ENCODE assay signal across 23 mouse cellular contexts in genomic region chr1:90246035-90246434, GRCm38 (mm10). TPM values are rescaled to one million over a fixed set of nuclear protein-coding genes. Genes with fewer than 3 reads are reported as not detected.
A peak's percentile ranks its signal among the peaks of the same experiment; 100 is the strongest.
DNase-seq lines count a peak whose midpoint lies in the region; ATAC-seq and TF ChIP-seq lines count a peak whose summit lies in the region.
"Had no signal": no experiment of that assay in that cellular context is flagged by ENCODE, and none has a peak within 500 bp of the region (broad histone marks: within the 10 kb centered on the region; RNA-seq: fewer than 3 reads in every experiment).

No protein-coding gene starts in this region.

- H3K27me3 ChIP-seq in heart, embryonic 12.5 days (replicated peaks) = no peaks in the 10 kb centered on the region
- H3K27me3 ChIP-seq in midbrain, embryonic 11.5 days (ENCODE audit: control insufficient read depth, insufficient read depth, low read length) = no peaks in the 10 kb centered on the region
- H3K27me3 ChIP-seq in midbrain, postnatal 0 days (ENCODE audit: insufficient read depth, low read length) = no peaks in the 10 kb centered on the region
- H3K27me3 ChIP-seq in limb, embryonic 12.5 days = no peaks in the 10 kb centered on the region; the same call in 1 of the 2 replicates
- H3K27me3 ChIP-seq: limb, embryonic 13.5 days had no signal

- no peak overlapping the region for H3K9ac ChIP-seq in heart, embryonic 12.5 days
- H3K9ac ChIP-seq in midbrain, embryonic 11.5 days (ENCODE audit: low read length) = no peak overlapping the region; the same call in 1 of the 2 replicates
- H3K9ac ChIP-seq in midbrain, postnatal 0 days (replicated peaks; ENCODE audit: low read length, poor library complexity, severe bottlenecking) = no peak overlapping the region
- H3K9ac ChIP-seq in limb, embryonic 12.5 days (replicated peaks) = no peak overlapping the region
- H3K9ac ChIP-seq: limb, embryonic 13.5 days; lung, embryonic 15.5 days had no signal

- no peaks in the 10 kb centered on the region for H3K9me3 ChIP-seq in heart, embryonic 12.5 days (replicated peaks)
- no peaks in the 10 kb centered on the region for H3K9me3 ChIP-seq in midbrain, embryonic 11.5 days (ENCODE audit: control insufficient read depth, low read length)
- H3K9me3 ChIP-seq in midbrain, postnatal 0 days (ENCODE audit: low read length) = no peaks in the 10 kb centered on the region
- H3K9me3 ChIP-seq in limb, embryonic 12.5 days = no peaks in the 10 kb centered on the region
- H3K9me3 ChIP-seq: limb, embryonic 13.5 days; lung, embryonic 15.5 days had no signal

- no peaks in the 10 kb centered on the region for H3K36me3 ChIP-seq in heart, embryonic 12.5 days
- no peaks in the 10 kb centered on the region for H3K36me3 ChIP-seq in midbrain, embryonic 11.5 days (ENCODE audit: control insufficient read depth, insufficient read depth, low read length)
- no peaks in the 10 kb centered on the region for H3K36me3 ChIP-seq in midbrain, postnatal 0 days (ENCODE audit: insufficient read depth, low read length)
- H3K36me3 ChIP-seq in limb, embryonic 12.5 days = no peaks in the 10 kb centered on the region
- H3K36me3 ChIP-seq: limb, embryonic 13.5 days; lung, embryonic 15.5 days had no signal

- H3K4me1 ChIP-seq in heart, embryonic 12.5 days (replicated peaks) = peaks cover 46% of the 10 kb centered on the region
- H3K4me1 ChIP-seq in midbrain, embryonic 11.5 days (ENCODE audit: control insufficient read depth, insufficient read depth, low read length) = peaks cover 8% of the 10 kb centered on the region
- H3K4me1 ChIP-seq in midbrain, postnatal 0 days (ENCODE audit: insufficient read depth, low read length) = no peaks in the 10 kb centered on the region
- H3K4me1 ChIP-seq in limb, embryonic 12.5 days (replicated peaks) = peaks cover 16% of the 10 kb centered on the region

- TF ChIP-seq CTCF in midbrain, postnatal 0 days (IDR thresholded peaks at IDR 0.05) = no peak

- no peak overlapping the region for H3K4me2 ChIP-seq in heart, embryonic 12.5 days
- H3K4me2 ChIP-seq in midbrain, embryonic 11.5 days = no peak overlapping the region
- no peak overlapping the region for H3K4me2 ChIP-seq in midbrain, postnatal 0 days (ENCODE audit: low read depth, low read length, poor library complexity, severe bottlenecking)
- no peak overlapping the region for H3K4me2 ChIP-seq in limb, embryonic 12.5 days
- H3K4me2 ChIP-seq: limb, embryonic 13.5 days; lung, embryonic 15.5 days had no signal

- ATAC-seq in heart, embryonic 12.5 days (ENCODE audit: insufficient number of reproducible peaks, low FRiP score) = no peak
- peak; percentile 67; the same call in 1 of the 2 replicates for ATAC-seq in midbrain, embryonic 11.5 days (ENCODE audit: low FRiP score)
- no peak for ATAC-seq in midbrain, postnatal 0 days (ENCODE audit: low FRiP score)
- ATAC-seq in limb, embryonic 12.5 days (ENCODE audit: insufficient number of reproducible peaks, insufficient read depth, low FRiP score, low TSS enrichment, low read depth) = no peak
- ATAC-seq: inflammation-experienced regulatory T-cells, adult 6 months had no signal

- intact Hi-C loops in left cerebral cortex, postnatal 14 days (cut with DNase I) = no loop called here

- WGBS in heart, embryonic 12.5 days = 71% methylated on average over 8 of the region's 8 CpGs
- 33% methylated on average over 8 of the region's 8 CpGs for WGBS in midbrain, embryonic 11.5 days
- WGBS in midbrain, postnatal 0 days = 35% methylated on average over 8 of the region's 8 CpGs
- 66% methylated on average over 8 of the region's 8 CpGs for WGBS in limb, embryonic 12.5 days

- H3K27ac ChIP-seq in heart, embryonic 12.5 days (ENCODE audit: poor library complexity, severe bottlenecking) = peak overlapping the region; percentile 52
- H3K27ac ChIP-seq in midbrain, embryonic 11.5 days (ENCODE audit: low read depth, low read length) = peak overlapping the region; percentile 27
- no peak overlapping the region for H3K27ac ChIP-seq in midbrain, postnatal 0 days (ENCODE audit: low read depth, low read length)
- 0 out of 2 replicates have a peak overlapping the region, but pooled peaks have one; percentile 4 for H3K27ac ChIP-seq in limb, embryonic 12.5 days
- H3K27ac ChIP-seq: left cerebral cortex, adult 2 months; limb, embryonic 13.5 days; lung, embryonic 15.5 days had no signal

- no peak for DNase-seq in heart, adult 11 months
- DNase-seq in midbrain, embryonic 11.5 days (ENCODE audit: low spot score, missing footprints) = no peak
- no peak for DNase-seq in midbrain, postnatal 0 days (ENCODE audit: low spot score)
- DNase-seq in left cerebral cortex, postnatal 14 days (ENCODE audit: low spot score in 2 of 2) = no peak
- DNase-seq in kidney, adult 11 months = no peak
- DNase-seq: adrenal gland, postnatal 25 days; cerebellum, adult 11-12 months; cerebellum, postnatal 25 days; heart, postnatal 14 days; kidney, adult 8-10 months; kidney, postnatal 14 days; lung, postnatal 4 days; right cerebral cortex, postnatal 14 days; spleen, adult 18-20 months; thymus, postnatal 4 days had no signal

- H3K4me3 ChIP-seq in heart, embryonic 12.5 days = no peak overlapping the region
- no peak overlapping the region for H3K4me3 ChIP-seq in midbrain, embryonic 11.5 days (ENCODE audit: low read depth, low read length)
- no peak overlapping the region for H3K4me3 ChIP-seq in midbrain, postnatal 0 days (ENCODE audit: low read depth, low read length)
- no peak overlapping the region for H3K4me3 ChIP-seq in limb, embryonic 12.5 days (replicated peaks)
- H3K4me3 ChIP-seq: left cerebral cortex, adult 2 months; limb, embryonic 13.5 days; lung, embryonic 15.5 days had no signal

RNA-seq across cellular contexts. Expression of gene Ackr3, which starts 42.3 kb away (rescaled TPM):
- polyA plus RNA-seq in heart, embryonic 12.5 days (2016; fragmentation: Nextera tagmentation; extraction: Ambion mirVana) = 49.4 and 52.2 TPM in 2 replicates
- polyA plus RNA-seq in midbrain, embryonic 11.5 days (2014; fragmentation: Nextera tagmentation; extraction: Ambion mirVana) = 28.4 and 29.4 TPM in 2 replicates
- total RNA-seq in midbrain, postnatal 0 days (2014; rRNA removed) = 7.9 and 9.6 TPM in 2 replicates
- 4.5 and 5.7 TPM in 2 replicates for polyA plus RNA-seq in midbrain, postnatal 0 days (2015; fragmentation: Nextera tagmentation; extraction: Ambion mirVana)
- 24.9 and 27.9 TPM in 2 replicates for polyA plus RNA-seq in limb, embryonic 12.5 days (2016; fragmentation: Nextera tagmentation; extraction: Ambion mirVana)
- total RNA-seq in left cerebral cortex, postnatal 14 days (2021) = 10 to 100 TPM in 1 of 2 experiments, 1 to 10 TPM in 1; 7.2 to 10.5 TPM
- total RNA-seq: granulocyte monocyte progenitor cell, adult 5-6 weeks; neutrophil, adult 5-6 weeks had no signal
